Mouse (Mus musculus): ENCODE data around the gene Prmt3.

Gene Prmt3

DNA sequence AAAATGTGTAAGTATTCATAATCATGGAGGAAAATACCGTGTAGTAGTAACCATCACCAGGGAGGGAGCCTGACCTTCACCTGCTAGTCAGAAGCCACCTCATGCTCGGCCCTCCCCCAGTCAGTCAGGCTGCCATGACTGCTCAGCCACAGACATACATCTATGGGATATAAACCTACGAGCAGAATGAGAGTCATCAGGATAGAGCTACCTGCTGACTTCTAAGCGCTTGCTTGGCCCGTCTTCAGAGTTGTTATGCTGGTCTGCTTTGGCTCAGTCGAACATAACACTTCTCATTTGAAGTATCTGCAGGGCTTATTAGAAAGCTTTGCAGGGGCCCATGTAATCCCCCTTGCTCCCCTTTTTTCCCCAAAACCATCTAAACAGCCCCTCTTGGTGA, 25.4 kb downstream of the Prmt3 start:
- DNase-seq: no peak

GRCm38 (mm10) chr7:49804638-49805165, 26.6 kb downstream of the Prmt3 start:
- no peak for DNase-seq

DNA sequence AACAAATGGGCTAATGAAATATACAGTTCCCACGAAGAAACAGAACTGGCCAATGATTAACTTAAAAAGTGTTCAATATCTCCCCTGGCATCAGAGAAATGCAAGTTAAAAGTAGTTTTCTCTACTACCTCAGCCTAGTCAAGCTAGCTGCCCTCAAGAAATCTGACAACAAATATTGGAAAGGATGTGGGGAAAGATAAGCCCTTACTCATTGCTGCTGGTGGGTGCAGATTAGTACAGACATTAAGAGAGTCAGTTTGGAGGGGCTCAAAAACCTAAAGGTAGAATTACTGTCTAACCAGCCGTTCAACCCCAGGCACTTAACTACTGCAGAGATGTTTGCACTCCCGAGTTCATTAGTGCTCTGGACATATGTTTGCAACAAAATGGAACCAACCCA, 27.5 kb downstream of the Prmt3 start:
- no peak for DNase-seq

- no peak for DNase-seq
Observed at GRCm38 (mm10) chr7:49807093-49807682, 29.0 kb downstream of the Prmt3 start.

DNA sequence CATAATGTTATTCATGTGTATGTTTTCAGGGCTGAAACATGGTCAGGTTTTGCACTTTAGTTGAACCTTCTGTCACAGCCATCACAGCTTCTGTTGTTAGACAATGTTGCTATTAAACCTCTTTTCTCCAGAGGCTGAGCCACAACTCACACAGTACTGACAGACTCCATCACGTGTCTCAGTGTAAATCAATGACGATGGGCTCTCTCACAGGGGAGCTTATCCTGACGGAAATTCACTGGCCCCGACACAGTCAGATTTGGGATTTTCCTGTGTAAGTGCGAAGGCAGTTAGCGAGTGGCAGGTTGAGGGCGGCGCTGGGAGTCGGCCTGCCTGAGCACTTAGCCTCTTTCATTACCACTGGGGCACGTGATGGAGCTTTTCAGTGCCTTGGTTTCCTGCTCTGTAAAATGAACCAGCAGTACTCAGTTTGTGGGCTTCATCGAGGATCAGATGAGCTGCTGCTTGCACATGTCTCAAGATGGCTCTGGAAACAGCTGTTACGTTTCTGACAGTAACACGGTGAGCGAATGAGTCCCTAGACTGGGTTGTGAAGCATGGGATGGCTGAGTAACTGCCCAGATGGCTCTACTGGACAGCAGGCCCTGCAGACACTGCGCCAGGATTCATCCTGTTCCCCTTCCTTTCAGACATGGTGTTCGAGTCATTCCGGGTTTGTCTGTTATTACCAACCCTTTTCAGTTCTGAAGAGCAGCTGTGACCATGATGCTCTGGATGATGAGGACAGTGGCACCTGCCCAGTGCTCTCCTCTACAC, 29.9 kb downstream of the Prmt3 start:
- DNase-seq: no peak

DNA sequence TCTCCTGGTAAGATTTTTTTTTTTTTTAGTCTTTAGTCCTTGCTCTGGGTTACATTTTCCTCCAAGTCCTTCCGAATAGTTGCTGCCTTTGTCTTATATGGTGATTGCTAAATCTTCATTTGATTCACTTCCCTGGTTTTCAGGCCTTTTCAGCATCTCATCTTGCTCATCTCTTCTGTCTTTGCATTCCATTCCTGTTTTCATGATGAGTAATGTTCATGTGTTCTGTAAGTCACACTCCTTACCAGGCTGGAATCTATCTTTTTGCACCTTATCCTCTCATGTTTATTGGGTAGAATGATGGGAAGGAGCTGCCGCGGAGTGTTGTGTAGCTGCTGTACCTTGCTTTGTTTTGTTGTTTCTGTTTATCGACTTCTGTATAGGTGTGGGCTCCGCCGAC, 31.0 kb downstream of the Prmt3 start:
- DNase-seq: no peak

DNA sequence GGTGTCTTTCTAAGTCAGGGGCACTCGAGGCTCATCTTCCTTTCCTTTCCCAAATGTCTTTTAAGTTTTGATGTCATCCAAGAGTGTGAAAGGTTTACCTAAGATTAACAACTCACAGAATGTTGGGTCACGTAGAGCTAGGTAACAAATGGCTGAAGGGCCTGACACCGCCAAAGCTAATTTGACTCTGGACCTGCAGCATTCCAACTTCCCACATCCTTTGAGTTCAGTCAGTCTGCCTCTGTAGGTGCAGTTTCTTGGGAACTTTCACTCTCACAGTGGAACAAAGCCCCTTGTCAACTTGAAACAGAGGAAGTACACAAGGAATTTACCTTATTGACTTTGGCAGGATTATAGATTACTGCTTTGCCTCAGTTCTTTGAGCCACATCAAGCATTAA, 31.4 kb downstream of the Prmt3 start:
- DNase-seq: no peak

GRCm38 (mm10) chr7:49811346-49811745, 33.2 kb downstream of the Prmt3 start:
- DNase-seq: no peak

- DNase-seq: no peak
Observed at GRCm38 (mm10) chr7:49819393-49819792, 41.2 kb downstream of the Prmt3 start.

DNA sequence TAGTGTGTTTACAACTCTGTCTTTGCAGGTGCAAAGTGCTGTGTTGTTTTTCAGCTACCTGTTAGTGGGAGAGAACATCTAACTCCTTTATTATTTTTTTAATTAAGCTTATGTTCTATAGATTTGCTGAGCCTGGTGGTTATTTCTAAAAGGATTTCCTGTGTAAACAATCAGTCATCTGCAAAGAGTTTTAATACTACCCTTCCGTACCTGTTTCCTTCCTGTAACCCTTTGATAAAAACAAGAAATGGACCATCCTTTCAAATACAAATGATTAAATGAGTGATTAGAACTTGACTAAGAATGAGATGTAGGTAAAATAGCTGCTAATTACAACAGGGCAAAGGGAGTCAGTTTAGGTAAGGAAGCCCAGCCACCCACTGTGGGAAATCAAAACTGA, 43.2 kb downstream of the Prmt3 start:
- no peak for DNase-seq

DNA sequence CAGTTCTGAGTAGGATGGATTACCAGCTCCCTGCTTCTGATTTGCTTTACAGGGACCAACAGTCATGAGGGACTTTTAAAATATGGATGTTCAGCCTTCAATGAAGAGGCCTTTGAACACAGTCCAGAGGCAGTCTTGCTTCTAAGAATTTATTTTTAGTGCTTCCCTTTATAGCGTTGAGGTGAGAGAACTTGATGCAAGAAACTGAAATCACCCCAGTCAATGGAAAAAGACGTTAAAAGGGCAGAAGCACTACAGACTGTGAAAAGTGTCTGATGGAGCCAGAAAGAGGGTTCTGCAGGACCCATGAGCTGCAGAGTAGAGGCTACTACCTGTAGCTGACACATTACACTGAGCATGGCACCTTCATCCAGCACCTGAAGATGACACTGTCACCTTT, 43.9 kb downstream of the Prmt3 start:
- DNase-seq: no peak

DNA sequence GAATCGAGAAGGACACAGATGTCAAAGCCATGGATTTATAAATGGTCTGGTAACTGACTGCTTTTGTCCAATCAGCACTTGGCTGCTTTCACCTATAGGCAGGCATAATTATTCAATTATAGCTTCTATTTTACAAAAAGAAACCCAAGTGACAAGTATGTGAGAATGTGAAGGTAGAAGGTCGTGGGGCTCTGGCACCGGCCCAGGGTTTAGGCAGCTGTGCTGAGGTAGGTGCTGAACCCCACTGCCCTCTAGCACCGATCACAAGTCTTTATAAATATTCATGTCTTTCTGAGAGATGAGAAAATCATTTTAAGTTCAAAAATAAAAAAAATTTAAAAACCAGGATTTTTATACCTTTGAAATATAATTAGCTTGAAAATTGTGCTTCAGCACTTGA, 45.4 kb downstream of the Prmt3 start:
- DNase-seq: no peak

DNA sequence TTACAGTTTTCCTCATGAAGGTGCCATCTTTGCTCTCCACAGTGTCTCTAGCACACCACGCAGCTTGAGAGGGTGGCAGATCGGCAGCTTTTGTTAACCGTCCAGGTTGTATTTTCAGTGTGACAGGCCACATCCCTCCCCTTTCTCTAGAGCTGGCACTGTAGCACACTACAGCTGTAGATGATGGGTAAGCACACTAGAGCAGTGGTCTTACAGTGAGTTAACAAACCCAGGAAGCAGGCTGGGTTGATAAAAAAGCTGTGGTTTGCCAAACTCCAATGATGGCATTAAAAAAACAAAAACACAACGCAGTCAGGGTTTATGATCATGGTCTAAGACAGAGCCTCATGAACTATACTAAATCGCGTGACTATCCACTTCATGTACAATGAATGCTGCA, 45.9 kb downstream of the Prmt3 start:
- DNase-seq: no peak

- DNase-seq: no peak
Observed at GRCm38 (mm10) chr7:49824581-49824980, 46.4 kb downstream of the Prmt3 start.

DNA sequence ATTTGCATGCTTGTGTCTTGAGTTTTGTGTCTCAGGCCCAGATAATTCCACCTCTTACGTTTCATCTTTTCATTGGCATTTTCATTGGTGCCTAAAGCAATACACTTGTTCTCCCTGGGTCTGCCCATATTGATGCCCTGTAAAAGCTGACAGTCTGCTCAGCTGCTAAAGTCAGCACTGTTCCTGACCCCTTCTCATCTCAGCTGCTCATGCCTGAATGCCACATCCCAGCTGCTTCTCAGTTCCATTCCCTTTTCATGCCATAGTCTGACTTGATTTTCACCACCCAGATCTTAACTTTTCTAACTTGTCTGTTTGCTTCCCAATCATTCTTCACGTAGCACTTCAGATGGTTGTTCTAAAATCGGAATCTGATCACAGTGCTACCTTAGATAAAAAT, 47.3 kb downstream of the Prmt3 start:
- no peak for DNase-seq

- no peak for DNase-seq
Observed at GRCm38 (mm10) chr7:49827920-49828319, 49.8 kb downstream of the Prmt3 start.

GRCm38 (mm10) chr7:49842366-49843282, 64.5 kb downstream of the Prmt3 start:
- no peak for DNase-seq

GRCm38 (mm10) chr7:49843304-49843933, 65.3 kb downstream of the Prmt3 start:
- no peak for DNase-seq

DNA sequence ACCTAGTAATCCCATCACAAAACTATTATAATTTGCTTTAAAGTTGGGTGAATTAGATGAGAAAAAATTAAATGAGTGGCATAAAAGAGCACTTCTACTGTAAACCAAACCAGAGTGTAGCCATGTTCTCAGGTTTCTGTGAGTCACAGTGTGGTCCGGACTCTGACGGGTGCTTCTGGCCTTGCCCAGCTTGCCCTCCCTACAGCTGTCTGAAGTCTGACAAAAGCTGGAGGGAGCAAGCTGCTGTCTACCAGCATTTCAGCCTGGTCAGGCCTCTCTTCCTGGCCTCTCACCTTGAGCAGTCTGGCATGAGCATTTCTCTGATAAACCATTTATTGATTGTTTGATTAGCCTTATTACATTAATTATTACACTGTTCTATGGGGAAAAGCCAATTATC, 69.8 kb downstream of the Prmt3 start:
- no peak for DNase-seq

GRCm38 (mm10) chr7:49853342-49854181, 75.4 kb downstream of the Prmt3 start:
- DNase-seq: no peak

DNA sequence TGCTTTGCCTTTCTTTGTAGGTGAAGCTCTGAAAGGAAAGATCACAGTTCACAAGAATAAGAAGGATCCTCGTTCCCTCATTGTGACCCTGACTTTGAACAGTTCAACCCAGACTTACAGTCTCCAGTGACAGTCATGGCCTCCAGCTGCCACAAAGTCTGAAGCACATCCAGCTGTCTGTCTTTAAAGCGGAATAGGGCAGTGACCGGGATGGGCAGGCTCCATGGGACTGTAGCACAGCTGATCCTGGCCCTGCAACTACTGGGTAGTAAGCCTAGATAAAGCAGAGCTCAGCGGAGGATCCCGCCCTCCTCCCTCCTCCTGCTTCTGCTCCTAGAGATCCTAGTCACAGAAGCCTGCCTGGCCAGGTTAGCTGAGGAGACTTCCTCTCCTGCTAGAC, 79.2 kb downstream of the Prmt3 start:
- DNase-seq: no peak

DNA sequence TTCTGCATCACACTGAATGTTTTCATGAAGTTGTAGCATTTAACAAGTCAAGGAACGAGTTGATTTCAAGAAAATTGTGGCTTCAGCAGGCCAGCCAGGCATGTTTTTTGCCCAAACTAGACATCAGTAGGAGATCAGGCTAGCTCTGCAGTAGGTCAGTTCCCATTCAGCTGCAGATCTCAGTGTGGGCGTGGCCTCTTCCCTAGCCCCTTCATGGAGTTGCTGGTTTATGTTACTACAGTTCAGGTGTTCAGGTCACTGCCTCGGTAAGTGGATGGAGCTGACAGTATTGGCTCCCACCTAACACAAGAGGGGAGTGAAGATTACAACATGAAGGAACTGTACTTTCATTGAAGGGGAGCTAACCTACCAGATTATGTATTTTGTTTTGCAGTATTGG, 80.1 kb downstream of the Prmt3 start:
- DNase-seq: no peak

All from cerebellum, postnatal 25 days (tissue).